Mouse (Mus musculus): Measurements from ENCODE around the gene Tnfrsf13b. TPM values are rescaled to one million over a fixed set of nuclear protein-coding genes. Genes with fewer than 3 reads are reported as not detected.

The Tnfrsf13b gene
- total and polyA plus RNA-seq, 3 experiments, result 260 to 356 (median 338) TPM

DNA sequence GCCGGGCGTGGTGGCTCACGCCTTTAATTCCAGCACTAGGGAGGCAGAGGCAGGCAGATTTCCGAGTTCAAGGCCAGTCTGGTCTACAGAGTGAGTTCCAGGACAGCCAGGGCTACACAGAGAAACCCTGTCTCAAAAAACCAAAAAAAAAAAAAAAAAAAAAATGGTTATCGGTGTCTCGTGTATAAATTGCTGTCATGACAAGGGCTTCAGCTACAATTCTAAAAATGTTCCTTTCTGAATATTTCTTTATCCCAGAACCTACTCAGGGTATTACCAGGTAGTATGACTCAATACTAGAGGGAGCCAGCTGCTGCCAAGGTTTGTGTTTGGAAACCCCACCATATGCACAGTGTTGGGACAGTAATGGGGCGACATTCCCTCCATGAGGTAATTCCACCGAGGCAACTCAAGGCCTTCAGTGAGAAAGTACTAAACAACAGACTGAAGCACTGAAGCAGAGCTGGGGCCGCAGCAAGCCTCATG is 4.2 kb upstream of the Tnfrsf13b start (continued):
- TF ChIP-seq TCF12 (IDR thresholded peaks at IDR 0.05; ENCODE audit: low read depth, low read length) (peak; percentile 83), UBTF (IDR thresholded peaks at IDR 0.05; ENCODE audit: low read depth, low read length) (peak; percentile 87; the same call in 1 of the 2 replicates), MEF2A (IDR thresholded peaks at IDR 0.05; ENCODE audit: borderline replicate concordance, low read depth, low read length) (peak; percentile 83)

DNA sequence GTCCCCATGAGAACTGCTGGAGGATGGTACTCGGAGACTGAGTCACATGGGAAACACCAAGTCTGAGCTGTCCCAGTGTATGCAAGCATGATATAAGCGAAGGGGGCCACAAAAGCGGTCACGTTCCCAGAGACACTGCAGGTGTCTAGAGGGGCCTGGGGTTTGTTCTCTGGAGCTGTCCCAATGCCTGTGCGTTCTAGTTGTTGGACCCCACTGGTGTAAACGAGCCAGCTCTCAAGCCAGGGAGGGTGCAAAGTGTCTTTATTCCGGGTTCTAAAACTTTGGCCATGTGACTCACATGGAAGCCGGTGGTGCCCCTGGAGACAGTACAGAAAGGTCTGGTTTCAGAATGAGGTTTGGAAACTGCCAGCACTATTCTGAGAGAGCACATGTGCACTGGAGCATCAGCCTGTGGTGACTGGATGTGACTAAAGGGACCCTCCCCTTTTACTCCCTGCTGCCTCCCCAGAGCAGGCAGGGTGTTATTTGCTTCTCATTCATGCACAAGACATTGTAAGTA is 3.7 kb upstream of the Tnfrsf13b start:
- Histone ChIP-seq H3K4me2 (ENCODE audit: insufficient read depth, low read depth, poor library complexity, severe bottlenecking) (peak overlapping the region; percentile 52), H3K9me3 (replicated peaks; ENCODE audit: low read length) (peaks cover 18% of the 10 kb centered on the region)
- in situ Hi-C loops (cut with MboI; ENCODE audit: low pct_ligation_motif_present, low pct_unique_long_range_greater_than_20kb, low sequenced_read_pairs), result no loop called here
- peak; percentile 27 for TF ChIP-seq RAD21 (IDR thresholded peaks at IDR 0.05; ENCODE audit: low read depth, low read length)
- no peak for TF ChIP-seq ZKSCAN1 (IDR thresholded peaks at IDR 0.05; ENCODE audit: borderline replicate concordance, low read depth, low read length)
- no peak for TF ChIP-seq GABPA (IDR thresholded peaks at IDR 0.05; ENCODE audit: insufficient replicate concordance, low read depth, low read length)
- TF ChIP-seq TBP (conservative IDR thresholded peaks at IDR 0.05; ENCODE audit: low read depth, low read length), result peak; percentile 80; the same call in 1 of the 2 replicates
- peak; percentile 86 for TF ChIP-seq CHD2 (IDR thresholded peaks at IDR 0.05; ENCODE audit: low read length)
- peak; percentile 82 for TF ChIP-seq MAFK (IDR thresholded peaks at IDR 0.05; ENCODE audit: insufficient replicate concordance, low read length)
- TF ChIP-seq SIN3A (IDR thresholded peaks at IDR 0.05; ENCODE audit: low read length), result peak; percentile 97
- TF ChIP-seq CHD1 (IDR thresholded peaks at IDR 0.05; ENCODE audit: low read depth, low read length), result no peak
- TF ChIP-seq RCOR1 (conservative IDR thresholded peaks at IDR 0.05; ENCODE audit: low read depth, low read length), result peak; percentile 96
- TF ChIP-seq NELFE (IDR thresholded peaks at IDR 0.05; ENCODE audit: low read depth, low read length), result no peak; the same call in 1 of the 2 replicates
- peak; percentile 93 for TF ChIP-seq MAZ (IDR thresholded peaks at IDR 0.05; ENCODE audit: low read depth, low read length)
- TF ChIP-seq POLR2A (IDR thresholded peaks at IDR 0.05; ENCODE audit: low read depth, low read length), result peak; percentile 66
- TF ChIP-seq POLR2AphosphoS2 (IDR thresholded peaks at IDR 0.05; ENCODE audit: low read depth, low read length), result peak; percentile 45; the same call in 1 of the 2 replicates
- peak; percentile 96 for TF ChIP-seq IRF4 (IDR thresholded peaks at IDR 0.05; ENCODE audit: low read depth, low read length)
- peak; percentile 43; the same call in 1 of the 2 replicates for TF ChIP-seq SMC3 (IDR thresholded peaks at IDR 0.05; ENCODE audit: low read depth, low read length)
- TF ChIP-seq ZNF384 (IDR thresholded peaks at IDR 0.05; ENCODE audit: low read depth, low read length), result no peak
- TF ChIP-seq MAX (IDR thresholded peaks at IDR 0.05; ENCODE audit: low read length), result peak; percentile 99
- TF ChIP-seq ZMIZ1 (IDR thresholded peaks at IDR 0.05; ENCODE audit: low read depth, low read length), result peak; percentile 85
- no peak for TF ChIP-seq E2F4 (IDR thresholded peaks at IDR 0.05; ENCODE audit: insufficient replicate concordance, low read depth, low read length)
- TF ChIP-seq BHLHE40 (IDR thresholded peaks at IDR 0.05; ENCODE audit: low read depth, low read length), result peak; percentile 97
- no peak for TF ChIP-seq ZC3H11A (IDR thresholded peaks at IDR 0.05; ENCODE audit: low read depth, low read length)
- TF ChIP-seq JUND (conservative IDR thresholded peaks at IDR 0.05; ENCODE audit: low read depth, low read length), result peak; percentile 89
- TF ChIP-seq ETS1 (conservative IDR thresholded peaks at IDR 0.05; ENCODE audit: low read depth, low read length), result peak; percentile 94
- TF ChIP-seq MEF2A (IDR thresholded peaks at IDR 0.05; ENCODE audit: borderline replicate concordance, low read depth, low read length), result peak; percentile 98
- peak; percentile 65; the same call in 1 of the 2 replicates for TF ChIP-seq KAT2A (IDR thresholded peaks at IDR 0.05; ENCODE audit: insufficient replicate concordance, low read length)
- TF ChIP-seq HCFC1 (IDR thresholded peaks at IDR 0.05; ENCODE audit: low read depth, low read length), result 0 out of 2 replicates have a peak, but pooled peaks have one; percentile 31
- peak; percentile 96 for TF ChIP-seq MXI1 (IDR thresholded peaks at IDR 0.05; ENCODE audit: low read depth, low read length)
- peak; percentile 31 for TF ChIP-seq UBTF (IDR thresholded peaks at IDR 0.05; ENCODE audit: low read depth, low read length)
- TF ChIP-seq USF2 (conservative IDR thresholded peaks at IDR 0.05; ENCODE audit: low read depth, low read length), result peak; percentile 83
- peak in 1 of 2 experiments; percentile 23; a peak in 1 of 4 replicates for TF ChIP-seq CTCF (conservative IDR thresholded peaks at IDR 0.05 in 1 of 2, IDR thresholded peaks at IDR 0.05 in 1 of 2; ENCODE audit: low read depth in 2 of 2, low read length in 2 of 2)
- TF ChIP-seq EP300 (IDR thresholded peaks at IDR 0.05; ENCODE audit: low read length), result peak; percentile 98
- TF ChIP-seq PAX5 (IDR thresholded peaks at IDR 0.05; ENCODE audit: low read length), result no peak
- TF ChIP-seq ELF1 (IDR thresholded peaks at IDR 0.05; ENCODE audit: low read depth, low read length), result peak; percentile 83
- peak; percentile 78 for TF ChIP-seq JUN (IDR thresholded peaks at IDR 0.05; ENCODE audit: insufficient read depth, low read depth, low read length)
- peak; percentile 47 for TF ChIP-seq NRF1 (IDR thresholded peaks at IDR 0.05; ENCODE audit: low read depth, low read length)
- peak; percentile 99 for TF ChIP-seq MYC (IDR thresholded peaks at IDR 0.05; ENCODE audit: low read depth, low read length)

More for the DNA sequence above, 3.7 kb upstream of the Tnfrsf13b start:
- H3K27me3 ChIP-seq (replicated peaks), result no peaks in the 10 kb centered on the region
- dilution Hi-C loops (cut with MboI; ENCODE audit: extremely low pct_ligation_motif_present, extremely low pct_unique_long_range_greater_than_20kb, low sequenced_read_pairs), result no loop called here
- H3K79me2 ChIP-seq (replicated peaks; ENCODE audit: control insufficient read depth, extremely low read depth, insufficient read depth, poor library complexity, severe bottlenecking), result peaks cover 8% of the 10 kb centered on the region
- peaks cover 37 to 66% of the 10 kb centered on the region in 2 experiments for H3K4me1 ChIP-seq (ENCODE audit: control insufficient read depth in 1 of 2, insufficient read depth in 2 of 2)
- H3K9ac ChIP-seq (ENCODE audit: insufficient read depth, low read depth), result no peak overlapping the region
- H3K27ac ChIP-seq (ENCODE audit: insufficient read depth, low read depth), result peak overlapping the region; percentile 94
- DNase-seq (ENCODE audit: extremely low read depth), result peak; percentile 100
- H3K4me3 ChIP-seq (replicated peaks in 1 of 3; ENCODE audit: low read depth in 2 of 3, low read length in 2 of 3, poor library complexity in 1 of 3), result no peak overlapping the region
- no peaks in the 10 kb centered on the region for H3K36me3 ChIP-seq (replicated peaks in 1 of 2; ENCODE audit: control insufficient read depth in 1 of 2, insufficient read depth in 1 of 2, low read length in 1 of 2)
